ENCODE assay signal across 21 mouse cellular contexts in the genomic region with DNA sequence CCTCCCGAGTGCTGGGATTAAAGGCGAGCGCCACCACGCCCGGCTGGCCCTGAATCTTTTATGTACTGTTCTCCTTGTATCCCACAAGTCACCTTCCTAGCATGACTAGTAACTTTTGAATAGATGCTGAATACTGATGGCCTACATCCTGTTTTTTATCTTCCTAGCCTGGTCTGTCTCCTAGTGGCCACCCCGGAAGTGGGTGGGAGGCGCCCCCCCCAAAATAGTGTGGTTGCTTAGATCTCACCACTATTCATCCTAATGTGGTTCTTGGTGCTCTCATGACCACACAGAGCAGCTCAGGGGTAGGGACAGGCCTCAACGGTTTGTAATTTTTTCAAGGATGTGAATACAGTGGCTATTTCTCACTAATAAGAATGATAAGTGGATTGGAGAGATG. TPM values are rescaled to one million over a fixed set of nuclear protein-coding genes. Genes with fewer than 3 reads are reported as not detected.
"Had no signal": no experiment of that assay in that cellular context is flagged by ENCODE, and none has a peak within 500 bp of the region (broad histone marks: within the 10 kb centered on the region; RNA-seq: fewer than 3 reads in every experiment).

No protein-coding gene starts in this region.

- ATAC-seq: liver, postnatal 0 days; lung, postnatal 0 days had no signal

- DNase-seq: kidney, postnatal 10 days; kidney, postnatal 36 days; left cerebral cortex, postnatal 4 days; liver, postnatal 0 days; lung, embryonic 14.5 days; midbrain, embryonic 14.5 days; right cerebral cortex, postnatal 14 days; right cerebral cortex, postnatal 4 days; thymus, adult 2 months; thymus, postnatal 14 days; thymus, postnatal 4 days had no signal

RNA-seq across cellular contexts. Expression of gene Lin7b, which starts 4.2 kb away (rescaled TPM):
- polyA plus RNA-seq: liver, embryonic 11.5 days; liver, postnatal 0 days; lung, postnatal 0 days had no signal

RNA-seq across cellular contexts. Expression of gene Ppfia3, which starts 7.8 kb away (rescaled TPM):
- polyA plus RNA-seq: liver, postnatal 0 days had no signal

RNA-seq across cellular contexts. Expression of gene Kcna7, which starts 30.8 kb away (rescaled TPM):
- total RNA-seq: layer of hippocampus, postnatal 10 days; midbrain, postnatal 0 days had no signal
- polyA plus RNA-seq: kidney, embryonic 15.5 days; liver, embryonic 11.5 days; liver, embryonic 14.5 days; liver, postnatal 0 days; lung, embryonic 14.5 days; midbrain, embryonic 10.5 days; midbrain, embryonic 14.5 days; neural tube, embryonic 14.5 days; stomach, embryonic 14.5 days had no signal

RNA-seq across cellular contexts. Expression of gene Ntf5, which starts 38.9 kb away (rescaled TPM):
- total RNA-seq: left cerebral cortex, postnatal 14 days; midbrain, postnatal 0 days had no signal
- polyA plus RNA-seq: midbrain, embryonic 14.5 days; midbrain, postnatal 0 days; neural tube, embryonic 14.5 days had no signal
